Mouse (Mus musculus): ENCODE measurements around the gene Yif1a.

Yif1a gene

GRCm38 (mm10) chr19:5118384-5118698 lies 30.0 kb downstream of the Yif1a start, which contains the start of gene Klc2:
Gene Klc2 (minus strand): TSS chr19:5118560.
- no peak for DNase-seq

- no peak for DNase-seq
Observed at GRCm38 (mm10) chr19:5122492-5122891, 34.2 kb downstream of the Yif1a start.

- DNase-seq = no peak
Observed at GRCm38 (mm10) chr19:5123241-5123640, 34.9 kb downstream of the Yif1a start.

GRCm38 (mm10) chr19:5124055-5124614 lies 35.8 kb downstream of the Yif1a start:
- peak; percentile 62 to 66 for DNase-seq

GRCm38 (mm10) chr19:5129770-5130169 lies 41.4 kb downstream of the Yif1a start:
- no peak for DNase-seq

- DNase-seq = no peak
Observed at GRCm38 (mm10) chr19:5131237-5131636, 42.9 kb downstream of the Yif1a start.

GRCm38 (mm10) chr19:5139640-5140039 lies 51.3 kb downstream of the Yif1a start:
- peak; percentile 82 to 86 for DNase-seq

Measured in cerebellum, adult 18-20 months (tissue).